Mouse (Mus musculus): ENCODE results near the gene Gm5678. TPM values are rescaled to one million over a fixed set of nuclear protein-coding genes. Genes with fewer than 3 reads are reported as not detected.

The Gm5678 gene
- total and polyA plus RNA-seq, 2 experiments from 2014 or later = not detected

DNA sequence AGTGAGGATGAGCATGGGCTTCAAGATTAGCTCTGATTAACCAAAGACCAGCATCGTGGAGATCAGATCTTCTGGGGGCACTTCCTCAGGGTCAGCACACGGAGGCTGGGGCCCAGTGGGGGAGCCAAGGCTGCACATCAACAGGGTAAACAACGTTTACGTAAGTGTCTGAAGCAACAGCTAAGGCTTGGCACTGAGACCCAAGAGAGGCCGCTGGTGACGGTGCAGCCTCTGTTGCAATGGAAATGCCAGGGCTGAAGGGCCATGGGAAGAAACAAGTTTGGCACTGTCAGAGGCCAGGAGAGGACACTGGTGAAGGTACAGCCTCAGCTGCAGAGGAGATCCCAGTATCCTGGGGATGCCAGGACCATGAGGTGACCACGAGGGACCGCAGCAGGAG is 34.5 kb upstream of the Gm5678 start:
- 91% methylated on average over 8 of the region's 8 CpGs for WGBS

DNA sequence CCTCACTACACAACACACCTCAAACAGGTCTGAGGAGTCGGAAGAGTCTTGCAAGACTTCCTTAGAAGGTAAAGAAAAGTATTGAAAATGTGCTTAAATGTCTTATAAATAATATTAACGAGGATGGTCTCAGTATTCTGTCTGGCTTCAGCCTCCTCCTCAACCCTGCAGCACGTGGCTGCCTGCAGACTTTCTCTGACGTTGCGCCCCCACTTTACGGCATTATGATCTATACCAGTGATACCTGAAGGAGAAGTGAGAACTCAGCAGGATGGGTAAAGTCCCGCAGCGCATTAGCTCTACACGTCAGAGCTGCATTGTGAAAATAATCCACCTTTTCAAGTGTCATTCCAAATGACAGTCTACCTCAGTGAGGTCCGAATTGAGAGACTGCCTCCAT is 33.4 kb upstream of the Gm5678 start:
- DNase-seq (ENCODE audit: low spot score) (no peak), ATAC-seq (ENCODE audit: insufficient read depth, low read depth) (no peak)
- H3K4me3 ChIP-seq (ENCODE audit: low read depth, low read length) = no peak overlapping the region
- no peak overlapping the region for H3K4me2 ChIP-seq (ENCODE audit: low read depth, low read length)
- WGBS = 90% methylated on average over 10 of the region's 10 CpGs
- no peaks in the 10 kb centered on the region for H3K9me3 ChIP-seq (replicated peaks; ENCODE audit: control insufficient read depth, low read length)
- peaks cover 18% of the 10 kb centered on the region; the same call in 1 of the 2 replicates for H3K36me3 ChIP-seq (replicated peaks; ENCODE audit: control insufficient read depth, insufficient read depth, low read length)
- no peak overlapping the region for H3K27ac ChIP-seq (ENCODE audit: low read depth)
- TF ChIP-seq EP300 (IDR thresholded peaks at IDR 0.05; ENCODE audit: low read depth) = no peak
- TF ChIP-seq CTCF (IDR thresholded peaks at IDR 0.05; ENCODE audit: low read depth) = no peak
- H3K27me3 ChIP-seq (ENCODE audit: control insufficient read depth, insufficient read depth, low read length) = no peaks in the 10 kb centered on the region
- no peak overlapping the region for H3K9ac ChIP-seq (replicated peaks; ENCODE audit: low read depth, low read length)
- H3K4me1 ChIP-seq (ENCODE audit: control insufficient read depth, insufficient read depth) = no peaks in the 10 kb centered on the region

More for the DNA sequence above, 34.5 kb upstream of the Gm5678 start:
- H3K4me3 ChIP-seq (ENCODE audit: low read depth, low read length) = no peak overlapping the region
- DNase-seq (ENCODE audit: low spot score) = no peak
- no peak for ATAC-seq (ENCODE audit: insufficient read depth, low read depth)
- no peak for TF ChIP-seq CTCF (IDR thresholded peaks at IDR 0.05; ENCODE audit: low read depth)
- no peak for TF ChIP-seq EP300 (IDR thresholded peaks at IDR 0.05; ENCODE audit: low read depth)
- H3K9ac ChIP-seq (replicated peaks; ENCODE audit: low read depth, low read length) = no peak overlapping the region
- no peaks in the 10 kb centered on the region for H3K27me3 ChIP-seq (ENCODE audit: control insufficient read depth, insufficient read depth, low read length)
- no peaks in the 10 kb centered on the region for H3K9me3 ChIP-seq (replicated peaks; ENCODE audit: control insufficient read depth, low read length)
- no peaks in the 10 kb centered on the region for H3K4me1 ChIP-seq (ENCODE audit: control insufficient read depth, insufficient read depth)
- H3K36me3 ChIP-seq (replicated peaks; ENCODE audit: control insufficient read depth, insufficient read depth, low read length) = peaks cover 16% of the 10 kb centered on the region
- no peak overlapping the region for H3K27ac ChIP-seq (ENCODE audit: low read depth)
- no peak overlapping the region for H3K4me2 ChIP-seq (ENCODE audit: low read depth, low read length)

DNA sequence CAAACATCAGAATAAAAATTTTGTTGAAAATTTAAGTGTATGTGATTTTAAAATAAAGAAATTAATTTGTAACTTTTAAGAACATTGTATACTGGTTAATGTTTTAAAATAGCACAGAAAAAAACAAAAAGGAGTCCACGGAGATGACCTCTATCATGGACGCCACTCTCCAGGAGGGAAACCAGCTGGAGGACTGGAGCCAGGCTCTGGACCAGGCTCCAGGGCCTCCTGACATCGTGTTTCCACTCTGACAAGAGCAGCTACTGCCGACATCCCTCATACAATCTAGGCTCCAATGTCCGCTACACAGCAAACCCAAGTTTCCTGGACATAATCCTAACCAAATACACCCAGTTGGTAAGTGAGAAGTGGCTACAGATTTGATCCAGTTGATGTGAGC is 32.1 kb upstream of the Gm5678 start:
- no peak overlapping the region for H3K9ac ChIP-seq (replicated peaks; ENCODE audit: low read depth, low read length)
- ATAC-seq (ENCODE audit: insufficient read depth, low read depth) = no peak
- no peak for TF ChIP-seq EP300 (IDR thresholded peaks at IDR 0.05; ENCODE audit: low read depth)
- no peak for TF ChIP-seq CTCF (IDR thresholded peaks at IDR 0.05; ENCODE audit: low read depth)
- H3K27me3 ChIP-seq (ENCODE audit: control insufficient read depth, insufficient read depth, low read length) = no peaks in the 10 kb centered on the region
- no peaks in the 10 kb centered on the region for H3K4me1 ChIP-seq (ENCODE audit: control insufficient read depth, insufficient read depth)
- no peak overlapping the region for H3K27ac ChIP-seq (ENCODE audit: low read depth)
- DNase-seq (ENCODE audit: low spot score) = no peak
- WGBS = 71% methylated on average over 5 of the region's 5 CpGs
- no peaks in the 10 kb centered on the region for H3K9me3 ChIP-seq (replicated peaks; ENCODE audit: control insufficient read depth, low read length)
- peaks cover 11% of the 10 kb centered on the region; the same call in 1 of the 2 replicates for H3K36me3 ChIP-seq (replicated peaks; ENCODE audit: control insufficient read depth, insufficient read depth, low read length)
- H3K4me3 ChIP-seq (ENCODE audit: low read depth, low read length) = no peak overlapping the region
- H3K4me2 ChIP-seq (ENCODE audit: low read depth, low read length) = no peak overlapping the region

DNA sequence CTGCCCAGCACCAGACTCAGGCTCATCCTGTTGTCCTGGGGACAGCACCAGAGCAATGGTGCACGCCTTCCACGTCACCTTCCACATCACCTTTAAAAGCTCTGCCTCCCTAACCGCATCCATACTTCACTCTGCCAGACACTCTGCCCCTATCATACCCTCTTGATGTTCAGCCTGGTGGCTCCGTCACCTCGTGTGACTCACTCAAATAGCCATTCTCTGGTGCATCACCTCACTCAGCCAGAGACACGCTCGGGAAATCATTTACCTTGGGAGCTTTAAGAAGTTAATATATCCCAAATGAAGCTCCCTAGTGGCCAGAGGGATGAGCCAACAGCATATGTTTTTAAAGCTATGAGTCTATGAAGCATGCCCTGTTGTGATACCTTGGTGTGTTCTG is 31.1 kb upstream of the Gm5678 start:
- no peak overlapping the region for H3K4me3 ChIP-seq (ENCODE audit: low read depth, low read length)
- H3K4me1 ChIP-seq (ENCODE audit: control insufficient read depth, insufficient read depth) = no peaks in the 10 kb centered on the region
- H3K9ac ChIP-seq (replicated peaks; ENCODE audit: low read depth, low read length) = no peak overlapping the region
- H3K36me3 ChIP-seq (replicated peaks; ENCODE audit: control insufficient read depth, insufficient read depth, low read length) = peaks cover 11% of the 10 kb centered on the region; the same call in 1 of the 2 replicates
- no peaks in the 10 kb centered on the region for H3K27me3 ChIP-seq (ENCODE audit: control insufficient read depth, insufficient read depth, low read length)
- no peak for DNase-seq (ENCODE audit: low spot score)
- H3K9me3 ChIP-seq (replicated peaks; ENCODE audit: control insufficient read depth, low read length) = no peaks in the 10 kb centered on the region
- ATAC-seq (ENCODE audit: insufficient read depth, low read depth) = no peak
- H3K4me2 ChIP-seq (ENCODE audit: low read depth, low read length) = no peak overlapping the region
- no peak overlapping the region for H3K27ac ChIP-seq (ENCODE audit: low read depth)
- TF ChIP-seq EP300 (IDR thresholded peaks at IDR 0.05; ENCODE audit: low read depth) (no peak), CTCF (IDR thresholded peaks at IDR 0.05; ENCODE audit: low read depth) (no peak)
- 81% methylated on average over 7 of the region's 7 CpGs for WGBS

DNA sequence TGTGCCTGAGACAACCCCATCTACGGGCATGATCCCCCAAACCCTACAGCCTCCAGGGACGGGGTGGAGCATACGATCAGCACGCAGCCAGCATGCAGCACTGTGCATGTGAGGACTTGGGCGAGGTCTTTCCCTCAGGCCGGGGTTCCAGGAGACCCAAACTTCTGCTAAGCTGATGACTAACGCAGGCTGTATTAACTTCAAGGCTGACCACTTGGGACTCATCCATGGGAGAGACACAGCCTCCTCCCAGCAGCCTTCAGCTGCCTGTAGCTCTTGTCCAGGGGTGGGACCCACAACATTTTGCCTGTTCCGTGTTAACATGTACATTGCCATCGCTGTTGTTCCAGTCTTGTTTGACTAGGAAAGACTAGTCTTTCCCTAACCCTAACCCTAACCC is 30.3 kb upstream of the Gm5678 start:
- ATAC-seq (ENCODE audit: insufficient read depth, low read depth) (no peak), DNase-seq (ENCODE audit: low spot score) (no peak)
- 93% methylated on average over 9 of the region's 9 CpGs for WGBS
- Histone ChIP-seq H3K4me1 (ENCODE audit: control insufficient read depth, insufficient read depth) (no peaks in the 10 kb centered on the region), H3K36me3 (replicated peaks; ENCODE audit: control insufficient read depth, insufficient read depth, low read length) (peaks cover 11% of the 10 kb centered on the region; the same call in 1 of the 2 replicates), H3K27me3 (ENCODE audit: control insufficient read depth, insufficient read depth, low read length) (no peaks in the 10 kb centered on the region), H3K27ac (ENCODE audit: low read depth) (no peak overlapping the region), H3K9me3 (replicated peaks; ENCODE audit: control insufficient read depth, low read length) (no peaks in the 10 kb centered on the region), H3K9ac (replicated peaks; ENCODE audit: low read depth, low read length) (no peak overlapping the region), H3K4me2 (ENCODE audit: low read depth, low read length) (no peak overlapping the region), H3K4me3 (ENCODE audit: low read depth, low read length) (no peak overlapping the region)
- TF ChIP-seq EP300 (IDR thresholded peaks at IDR 0.05; ENCODE audit: low read depth) (no peak), CTCF (IDR thresholded peaks at IDR 0.05; ENCODE audit: low read depth) (no peak)

DNA sequence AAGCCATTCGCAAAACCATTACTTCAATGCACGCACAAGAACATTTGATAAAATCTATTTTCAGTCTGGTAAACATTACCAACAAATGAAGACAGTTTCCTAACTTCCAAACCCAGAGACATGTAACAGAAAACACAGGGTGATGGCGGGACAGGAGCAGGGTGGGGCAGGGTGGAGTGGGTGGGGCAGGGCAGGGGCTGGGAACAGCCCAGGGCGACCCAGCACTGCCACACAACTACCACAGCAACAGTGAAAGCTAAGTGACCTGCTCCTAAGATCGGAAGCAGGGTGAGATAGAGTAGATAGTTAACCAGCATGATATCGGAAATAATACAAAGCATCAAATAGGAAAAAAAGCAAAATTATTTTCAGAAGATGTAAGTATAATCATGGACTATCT is 28.4 kb upstream of the Gm5678 start:
- Histone ChIP-seq H3K4me3 (ENCODE audit: low read depth, low read length) (no peak overlapping the region), H3K4me1 (ENCODE audit: control insufficient read depth, insufficient read depth) (peaks cover 5% of the 10 kb centered on the region), H3K27ac (ENCODE audit: low read depth) (no peak overlapping the region), H3K9me3 (replicated peaks; ENCODE audit: control insufficient read depth, low read length) (no peaks in the 10 kb centered on the region), H3K4me2 (ENCODE audit: low read depth, low read length) (no peak overlapping the region), H3K27me3 (ENCODE audit: control insufficient read depth, insufficient read depth, low read length) (no peaks in the 10 kb centered on the region), H3K36me3 (replicated peaks; ENCODE audit: control insufficient read depth, insufficient read depth, low read length) (peaks cover 11% of the 10 kb centered on the region; the same call in 1 of the 2 replicates), H3K9ac (replicated peaks; ENCODE audit: low read depth, low read length) (no peak overlapping the region)
- DNase-seq (ENCODE audit: low spot score) = no peak
- no peak for TF ChIP-seq EP300 (IDR thresholded peaks at IDR 0.05; ENCODE audit: low read depth)
- TF ChIP-seq CTCF (IDR thresholded peaks at IDR 0.05; ENCODE audit: low read depth) = no peak
- 84% methylated on average over 6 of the region's 6 CpGs for WGBS
- no peak for ATAC-seq (ENCODE audit: insufficient read depth, low read depth)
